8 mouse cellular contexts compared by ENCODE assay signal in the genomic region with DNA sequence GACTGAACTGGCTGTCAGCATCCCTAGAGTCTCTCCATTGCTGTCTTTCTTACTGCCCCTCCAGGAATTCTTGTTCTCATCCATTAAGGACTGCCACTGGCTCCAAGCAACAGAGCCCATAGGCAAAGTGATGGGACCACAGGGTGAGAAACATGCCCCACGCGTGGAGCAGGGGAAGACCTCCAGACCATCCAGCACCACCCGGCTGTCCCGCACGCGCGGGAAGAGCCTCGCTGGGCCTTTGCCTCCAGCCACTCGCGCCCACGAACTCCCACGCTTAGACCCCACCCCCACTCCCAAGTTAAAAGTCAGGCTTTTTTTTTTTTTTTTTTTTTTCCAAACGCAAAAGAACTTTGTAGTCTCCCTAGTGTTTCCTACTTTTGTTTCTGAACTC. TPM values are rescaled to one million over a fixed set of nuclear protein-coding genes. Genes with fewer than 3 reads are reported as not detected.
DNase-seq lines count a peak whose midpoint lies in the region; ATAC-seq and TF ChIP-seq lines count a peak whose summit lies in the region.

No protein-coding gene starts in this region.

- no peak for TF ChIP-seq CTCF in bone marrow, adult 2 months (IDR thresholded peaks at IDR 0.05; ENCODE audit: control insufficient read depth, insufficient read depth, low read length)

- ATAC-seq in lung, embryonic 16.5 days (ENCODE audit: low read depth): peak; percentile 8; the same call in 1 of the 2 replicates

- H3K9ac ChIP-seq in lung, embryonic 16.5 days (ENCODE audit: low read length): peak overlapping the region; percentile 96

- TF ChIP-seq POLR2A in bone marrow, adult 2 months (IDR thresholded peaks at IDR 0.05; ENCODE audit: borderline replicate concordance, control insufficient read depth, low read depth, low read length): no peak

- H3K27ac ChIP-seq in bone marrow, adult 2 months (ENCODE audit: control insufficient read depth, insufficient read depth, low read depth, low read length, poor library complexity): peak overlapping the region; percentile 65
- peak overlapping the region; percentile 84 for H3K27ac ChIP-seq in lung, embryonic 16.5 days (ENCODE audit: low read length)

- H3K4me3 ChIP-seq in bone marrow, adult 2 months (replicated peaks; ENCODE audit: control insufficient read depth, low read depth, low read length): peak overlapping the region; percentile 77
- H3K4me3 ChIP-seq in lung, embryonic 16.5 days (ENCODE audit: low read length): peak overlapping the region; percentile 90

- H3K4me2 ChIP-seq in lung, embryonic 16.5 days (ENCODE audit: low read depth, low read length): peak overlapping the region; percentile 93

- H3K27me3 ChIP-seq in lung, embryonic 16.5 days (ENCODE audit: control insufficient read depth, insufficient read depth, low read depth, low read length): no peaks in the 10 kb centered on the region

- H3K36me3 ChIP-seq in lung, embryonic 16.5 days (ENCODE audit: control insufficient read depth, insufficient read depth, low read length): no peaks in the 10 kb centered on the region

- no peaks in the 10 kb centered on the region for H3K9me3 ChIP-seq in lung, embryonic 16.5 days (ENCODE audit: control insufficient read depth, low read length)

- WGBS in bone marrow, adult 2 months: 2% methylated on average over 13 of the region's 13 CpGs
- WGBS in lung, embryonic 16.5 days: 2% methylated on average over 13 of the region's 13 CpGs

- no peaks in the 10 kb centered on the region; the same call in 1 of the 2 replicates for H3K4me1 ChIP-seq in bone marrow, adult 2 months (ENCODE audit: control insufficient read depth, insufficient read depth, low read length)
- H3K4me1 ChIP-seq in lung, embryonic 16.5 days (replicated peaks; ENCODE audit: control insufficient read depth, insufficient read depth, low read length): peaks cover 24% of the 10 kb centered on the region

- DNase-seq in heart, adult 11 months: peak; percentile 93
- no peak for DNase-seq in heart, adult 9 months (ENCODE audit: low spot score in 2 of 2)
- peak; percentile 32 for DNase-seq in heart, postnatal 4 days
- peak; percentile 19 for DNase-seq in testis, postnatal 14 days (ENCODE audit: low spot score)
- DNase-seq in urinary bladder, postnatal 14 days (ENCODE audit: low spot score): no peak
- no peak for DNase-seq in layer of hippocampus, postnatal 36 days

RNA-seq across cellular contexts. Expression of gene Lrrk1, which starts 0.7 kb away (rescaled TPM):
- 4.6 and 21.6 TPM in 2 replicates for polyA plus RNA-seq in bone marrow, adult 2 months (2011; ENCODE audit: insufficient read depth, insufficient read length, low replicate concordance, missing spikeins)
- 10 to 100 TPM; 11.9 to 14.0 TPM for total RNA-seq in heart, postnatal 4 days (2021)
- polyA plus RNA-seq in lung, embryonic 16.5 days (2015; fragmentation: Nextera tagmentation; extraction: Ambion mirVana): 29.3 and 30.5 TPM in 2 replicates
- total RNA-seq in layer of hippocampus, postnatal 36 days (2021): 1 to 10 TPM; 2.3 to 3.4 TPM

RNA-seq across cellular contexts. Expression of gene Gm10974, which starts 21.7 kb away (rescaled TPM):
- polyA plus RNA-seq in bone marrow, adult 2 months (2011; ENCODE audit: insufficient read depth, insufficient read length, low replicate concordance, missing spikeins): not detected in 2 replicates
- not detected for total RNA-seq in heart, postnatal 4 days (2021)
- polyA plus RNA-seq in lung, embryonic 16.5 days (2015; fragmentation: Nextera tagmentation; extraction: Ambion mirVana): not detected in 2 replicates
- total RNA-seq in layer of hippocampus, postnatal 36 days (2021): not detected

RNA-seq across cellular contexts. Expression of gene Aldh1a3, which starts 39.9 kb away (rescaled TPM):
- polyA plus RNA-seq in bone marrow, adult 2 months (2011; ENCODE audit: insufficient read depth, insufficient read length, low replicate concordance, missing spikeins): 2.0 TPM in 1 of 2 replicates, not detected in the other
- total RNA-seq in heart, postnatal 4 days (2021): 1 to 10 TPM; 1.8 to 1.9 TPM
- polyA plus RNA-seq in lung, embryonic 16.5 days (2015; fragmentation: Nextera tagmentation; extraction: Ambion mirVana): 1.5 and 1.7 TPM in 2 replicates
- 1 to 10 TPM in 1 of 2 experiments, under 1 TPM in 1; 0.88 to 1.6 TPM for total RNA-seq in layer of hippocampus, postnatal 36 days (2021)

Comparison
In these comparisons a context has a peak if more than half of its experiments do, and no peak if none do; other contexts are left out.
1. DNase-seq: peak in heart, adult 11 months (single experiment), heart, postnatal 4 days (single experiment) and testis, postnatal 14 days (single experiment); none in heart, adult 9 months (0 of 2), urinary bladder, postnatal 14 days (single experiment) and layer of hippocampus, postnatal 36 days (0 of 2).